Mouse (Mus musculus) megakaryocyte, embryonic 14.5 days (primary cell): ENCODE measurements at regions not wholly inside any gene's neighbourhood (a gene's known extent, or its start where the extent isn't known, plus 50 kb on each side); places are given as distances from the start of the nearest gene placed in this dataset.

Experiments used
- FLI1 ChIP-seq: IDR thresholded peaks from 2 replicates; pipeline ENCODE4 v1.6.1; 2012; ENCODE audit warnings: low read length, inconsistent platforms, mixed read lengths
- GATA1 ChIP-seq: IDR thresholded peaks from 3 replicates; pipeline ENCODE4 v1.6.1; 2012; ENCODE audit warnings: mixed read lengths, low read length, inconsistent platforms, borderline replicate concordance

- TF ChIP-seq GATA1, result no peak
- TF ChIP-seq FLI1, result no peak
These were observed 177.8 kb downstream of the Slc38a4 start for GRCm38 (mm10) chr15:96877931-96878330.
